Mouse (Mus musculus): ENCODE results near the gene Txlnb.
"Not testable (repeated sequence)": the region's sequence is repeated elsewhere in the genome, so short reads cannot be mapped to it uniquely, and the experiment has no call there.

Gene Txlnb

DNA sequence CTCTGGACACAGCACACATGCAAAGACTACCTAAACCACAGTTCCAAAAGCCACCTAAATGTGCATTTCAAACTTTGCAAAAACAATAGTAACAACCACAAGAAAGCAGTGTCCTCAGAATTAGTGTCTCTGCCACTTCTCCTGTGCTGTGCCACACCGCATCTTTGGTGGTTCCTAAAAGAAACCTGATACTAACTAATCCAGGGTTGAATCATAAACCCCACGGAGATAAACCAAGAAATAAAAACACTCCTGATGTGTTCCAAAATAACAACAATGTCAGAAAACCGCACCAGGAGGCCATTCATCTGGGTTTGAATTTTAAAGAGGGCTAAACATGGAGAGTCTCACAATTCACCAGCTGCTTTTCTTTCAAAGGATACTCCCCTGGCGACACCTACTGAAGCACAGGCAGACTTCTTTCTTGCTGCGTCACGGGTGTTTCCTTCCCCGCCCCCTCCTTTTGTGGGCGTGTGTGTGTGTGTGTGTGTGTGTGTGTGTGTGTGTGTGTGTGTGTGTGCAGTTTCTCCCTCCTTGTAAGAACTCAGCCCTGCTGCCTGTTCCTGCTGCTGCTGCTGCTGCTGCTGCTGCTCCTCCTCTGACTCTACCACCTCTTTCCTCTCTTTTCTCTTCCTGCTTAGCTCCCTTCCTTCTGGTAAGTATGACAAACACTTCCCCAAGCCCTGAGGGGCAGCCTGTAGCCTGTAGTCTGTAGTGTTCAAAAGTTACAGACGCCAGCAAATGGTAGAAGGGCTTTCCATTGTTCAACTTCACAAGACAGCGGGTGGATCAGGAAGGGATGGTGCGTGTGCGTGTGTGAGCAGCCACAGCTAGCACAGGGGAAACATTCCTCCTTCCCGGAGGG, at the start of gene Txlnb:
TSS of gene Txlnb (plus strand) at position 460 of the 865 bp plus-strand sequence.
- DNase-seq = peak; percentile 59

DNA sequence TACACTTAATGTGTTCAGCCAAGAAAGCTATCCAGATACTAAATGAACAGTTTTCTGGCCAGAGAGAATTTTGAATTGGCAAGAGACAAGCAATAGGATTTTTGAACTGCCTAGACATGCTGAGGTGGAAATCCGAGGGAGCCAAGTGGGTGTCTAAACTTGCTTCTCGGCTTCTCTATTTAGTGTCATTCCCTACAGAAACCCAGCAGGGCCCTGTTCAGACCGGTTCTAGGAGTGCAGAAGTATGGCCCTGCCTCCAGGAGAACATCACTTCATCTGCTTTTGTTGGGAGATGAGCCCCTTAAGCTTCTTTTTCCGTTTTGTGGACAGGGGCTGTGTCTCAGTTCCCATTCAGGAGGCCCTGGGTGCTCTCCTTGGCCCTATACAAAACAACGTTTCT, 43.5 kb upstream of the Txlnb start:
- no peak for DNase-seq

DNA sequence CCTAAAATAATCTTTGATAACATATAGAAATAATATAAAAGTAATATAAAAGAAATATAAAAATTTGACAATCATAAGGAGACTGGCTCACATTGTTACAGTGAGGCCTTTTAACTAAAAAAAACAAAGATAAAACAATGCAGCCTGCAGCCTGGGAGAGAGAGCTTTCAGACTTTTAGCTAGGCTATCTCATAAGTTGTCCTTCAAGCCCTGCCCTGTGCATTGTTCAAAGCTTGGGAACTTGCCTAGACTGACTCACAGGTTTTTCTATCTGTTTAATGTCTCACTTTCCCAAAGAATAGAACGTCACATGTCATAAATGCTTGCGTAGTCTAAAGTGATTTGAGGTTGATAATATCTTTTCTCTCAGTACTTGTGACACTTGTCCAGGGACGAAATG, 36.3 kb upstream of the Txlnb start:
- DNase-seq = no peak

DNA sequence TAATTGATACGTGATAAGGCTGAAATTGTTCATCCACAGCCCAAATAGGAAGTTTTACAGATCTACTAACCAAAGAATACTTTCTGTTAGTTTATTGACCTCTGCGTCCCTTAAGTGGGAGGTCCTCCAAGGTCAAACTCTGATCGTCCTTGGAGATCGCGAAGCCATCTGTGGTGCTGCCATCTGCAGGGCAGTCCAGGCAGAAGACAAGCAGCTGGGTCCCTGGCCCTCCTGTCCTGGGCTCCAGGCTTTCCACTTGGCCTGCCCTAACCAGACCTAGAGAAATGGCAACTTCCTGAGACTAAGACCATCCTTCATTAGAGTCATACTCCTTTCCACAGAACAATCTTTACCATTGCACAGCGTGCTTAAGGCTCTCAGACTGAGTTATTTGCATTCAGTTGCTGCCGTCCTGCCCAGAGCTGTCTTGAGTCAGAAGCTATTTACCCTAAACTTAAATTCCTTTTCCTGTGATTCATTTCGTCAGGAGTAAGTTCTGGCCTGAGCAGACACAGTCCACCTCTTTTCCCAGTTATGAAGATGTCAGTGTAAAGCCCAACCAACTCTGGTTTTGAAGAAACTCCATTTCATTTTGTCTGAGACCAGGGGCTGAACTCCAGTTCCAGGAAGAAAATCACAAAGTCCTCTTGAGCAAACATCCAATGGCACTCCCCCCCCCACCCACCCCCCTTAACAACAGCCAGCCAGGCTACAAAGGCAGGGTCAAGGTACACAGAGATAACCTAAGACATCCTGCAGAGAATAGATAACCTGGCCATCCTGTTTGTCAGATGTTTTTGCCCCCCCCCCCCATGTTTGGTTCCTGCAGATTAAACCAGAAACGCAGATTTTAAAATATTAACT, 35.0 kb upstream of the Txlnb start:
- DNase-seq = no peak

DNA sequence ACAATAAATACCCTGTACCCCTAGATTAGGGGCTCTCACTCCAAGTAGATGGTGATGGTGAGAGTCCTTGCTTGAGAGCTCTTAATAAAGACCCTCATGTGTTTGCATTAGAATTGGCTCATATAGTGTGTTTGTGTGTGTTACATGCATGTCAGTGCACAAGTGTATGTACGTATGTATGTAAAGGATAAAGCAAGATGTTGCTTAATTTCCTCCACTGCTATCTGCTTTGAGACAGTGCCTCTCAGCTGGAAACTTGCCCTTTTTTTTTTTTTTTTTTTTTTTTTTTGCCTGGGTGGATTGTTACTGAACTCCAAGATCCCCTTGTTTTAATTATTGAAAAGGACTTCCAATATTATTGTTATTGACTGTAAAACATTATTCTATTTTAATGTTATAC, 34.4 kb upstream of the Txlnb start:
- DNase-seq = no peak

DNA sequence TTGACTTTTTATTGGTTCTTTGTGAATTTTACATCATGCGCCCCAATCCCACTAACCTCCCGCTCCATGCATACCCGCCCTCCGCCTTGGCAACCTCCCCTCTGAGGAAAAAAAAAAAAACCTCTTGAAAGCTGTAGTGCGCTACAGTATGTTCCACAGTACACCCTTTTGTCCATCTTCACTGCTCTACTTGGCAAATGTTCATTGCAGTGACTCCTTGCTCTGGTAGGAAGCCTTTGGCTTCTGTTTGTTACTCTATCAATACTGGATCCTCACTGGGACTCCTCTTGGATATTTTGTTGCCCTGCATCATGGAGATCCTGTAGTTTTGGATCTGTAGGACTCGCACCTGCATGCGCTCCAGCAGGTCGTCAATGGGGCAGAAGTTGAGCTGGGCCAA, 33.1 kb upstream of the Txlnb start:
- no peak for DNase-seq

DNA sequence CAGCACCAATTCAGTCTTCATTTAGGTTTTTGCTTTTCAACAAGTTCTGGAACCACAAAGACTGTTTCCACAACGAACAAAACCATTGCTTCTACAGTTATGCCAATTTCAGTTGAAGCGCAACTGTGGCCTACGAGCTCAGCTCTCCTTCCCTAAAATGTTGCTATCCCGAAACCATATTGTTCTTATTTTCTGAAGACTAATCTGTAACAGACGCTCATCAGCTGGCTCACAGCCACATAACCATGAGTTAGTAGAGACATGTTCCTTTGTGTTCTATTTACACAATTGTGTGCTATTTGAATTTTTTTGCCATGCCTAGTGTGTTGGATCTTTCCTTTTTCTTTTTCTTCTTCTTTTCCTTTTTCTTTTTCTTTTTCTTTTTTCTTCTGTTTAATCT, 26.2 kb upstream of the Txlnb start:
- DNase-seq = no peak

DNA sequence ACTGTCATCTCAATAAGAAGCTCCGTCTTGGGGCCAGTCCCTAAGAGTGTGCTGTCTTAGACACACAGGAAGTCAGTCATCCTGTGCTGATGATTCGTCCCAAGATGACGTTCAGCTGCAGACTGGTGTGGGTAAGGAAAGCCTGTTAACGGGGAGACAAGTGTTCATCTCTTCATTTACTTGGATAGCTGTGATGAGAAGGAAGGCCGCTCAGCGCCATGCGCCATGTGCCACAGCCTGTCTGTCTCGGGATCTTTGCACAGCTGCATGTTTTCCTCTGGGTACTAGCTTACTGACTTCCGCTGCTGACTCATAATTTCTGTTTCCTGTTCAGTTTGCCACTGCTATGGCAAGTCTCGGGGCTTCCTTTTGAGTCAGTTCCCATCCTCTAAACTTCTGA, 23.7 kb upstream of the Txlnb start:
- no peak for DNase-seq

DNA sequence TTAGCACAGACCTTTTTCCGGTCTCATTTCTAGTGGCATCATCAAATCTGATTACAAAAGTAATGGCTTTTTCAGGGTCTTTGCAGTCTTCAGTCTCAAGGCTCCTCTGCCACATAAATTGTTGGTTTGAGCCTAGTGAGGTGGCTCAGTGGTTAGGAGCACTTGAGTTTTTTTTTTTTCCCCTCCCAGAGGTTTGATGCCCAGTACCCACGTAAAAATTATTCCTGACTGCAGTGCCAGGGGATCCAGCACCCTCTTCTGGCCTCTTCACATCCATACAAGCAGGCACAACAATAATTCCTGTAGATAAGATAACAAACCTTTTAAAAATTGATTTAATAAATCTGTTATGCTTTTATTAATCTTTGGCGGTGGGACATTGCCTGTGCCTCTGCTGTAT, 21.7 kb upstream of the Txlnb start:
- no peak for DNase-seq

DNA sequence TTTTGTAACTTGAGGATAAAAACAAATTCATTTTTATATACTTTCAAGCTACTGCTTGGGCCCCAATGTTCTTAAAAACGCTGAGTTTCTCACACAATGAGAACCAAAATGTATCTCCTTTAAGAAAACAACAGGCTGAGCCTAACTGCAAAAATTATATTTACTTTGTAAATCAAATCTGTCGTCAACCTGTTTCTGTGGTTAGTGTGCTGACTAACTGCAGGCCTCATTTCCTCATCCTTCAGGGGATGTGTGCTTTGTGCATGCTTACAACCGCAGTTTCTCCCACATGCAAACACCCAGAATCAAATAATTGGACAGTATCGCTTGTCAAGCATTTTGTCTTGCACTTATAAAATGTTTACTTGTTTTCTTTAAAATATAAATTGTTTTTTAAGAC, 20.9 kb upstream of the Txlnb start:
- no peak for DNase-seq

DNA sequence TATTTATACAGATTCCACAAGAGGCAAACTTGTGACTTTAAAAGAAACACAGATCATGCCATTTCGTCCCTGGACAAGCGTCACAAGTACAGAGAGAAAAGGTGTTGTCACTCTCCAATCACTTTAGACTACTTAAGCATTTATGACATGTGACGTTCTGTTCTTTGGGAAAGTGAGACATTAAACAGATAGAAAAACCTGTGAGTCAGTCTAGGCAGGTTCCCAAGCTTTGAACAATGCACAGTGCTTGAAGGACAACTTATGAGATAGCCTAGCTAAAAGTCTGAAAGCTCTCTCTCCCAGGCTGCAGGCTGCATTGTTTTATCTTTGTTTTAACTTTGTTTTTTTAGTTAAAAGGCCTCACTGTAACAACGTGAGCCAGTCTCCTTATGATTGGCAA, 19.3 kb upstream of the Txlnb start:
- DNase-seq = not testable (repeated sequence)

DNA sequence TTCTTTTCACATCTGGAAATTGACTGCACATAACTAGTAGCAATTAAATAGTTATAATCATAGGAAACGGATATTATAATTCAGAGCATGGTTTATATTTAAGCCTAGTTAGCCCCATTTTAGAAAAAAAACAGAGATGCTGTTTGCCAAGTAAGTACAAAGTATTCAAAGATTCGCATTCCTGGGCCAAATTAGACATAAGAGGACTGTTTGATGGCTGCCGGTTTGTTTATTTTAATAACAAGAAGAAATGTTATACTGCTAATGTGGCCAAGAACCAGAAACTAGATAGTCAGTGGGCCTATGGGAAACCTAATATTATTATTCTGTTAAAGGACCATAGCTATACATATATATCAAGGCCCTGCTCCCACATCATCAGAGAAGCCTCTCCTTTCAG, 9.3 kb upstream of the Txlnb start:
- no peak for DNase-seq

DNA sequence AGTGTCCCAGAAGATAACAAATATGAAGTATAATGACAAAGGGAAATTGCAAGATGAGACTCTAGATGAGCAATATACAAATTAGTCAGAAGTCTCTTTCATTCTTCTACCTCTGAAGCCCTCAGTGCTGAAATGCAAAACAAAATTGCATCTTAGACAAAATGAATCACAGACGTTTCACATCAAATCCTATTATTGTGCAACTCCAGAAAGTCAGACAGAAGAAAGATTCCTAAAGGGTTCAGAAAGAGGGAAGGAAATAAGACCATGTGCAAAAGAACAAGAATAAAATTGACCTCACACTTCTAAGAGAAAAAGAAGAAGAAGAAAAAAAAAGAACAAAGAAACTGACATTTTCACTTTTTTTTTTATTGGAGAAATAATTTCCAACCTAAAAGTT, 8.1 kb upstream of the Txlnb start:
- no peak for DNase-seq

DNA sequence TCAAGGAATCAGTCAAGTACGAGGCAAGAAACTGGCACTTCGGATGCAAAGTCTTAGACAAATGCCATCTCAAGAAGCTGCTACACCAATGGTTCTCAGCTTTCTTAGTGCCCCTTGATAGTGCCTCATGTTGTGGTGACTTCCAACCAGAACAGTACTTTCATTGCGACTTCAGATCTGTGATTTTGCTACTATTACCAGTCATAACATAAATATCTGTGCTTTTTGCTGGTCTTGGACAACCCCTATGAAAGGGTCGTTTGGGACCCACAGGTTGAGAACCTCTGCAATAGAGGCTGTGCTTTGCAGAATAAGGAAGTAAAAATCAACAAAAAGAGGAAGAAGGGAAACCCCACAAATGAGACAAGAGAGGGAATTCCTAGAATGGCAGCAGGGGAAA, 7.7 kb upstream of the Txlnb start:
- DNase-seq = no peak

DNA sequence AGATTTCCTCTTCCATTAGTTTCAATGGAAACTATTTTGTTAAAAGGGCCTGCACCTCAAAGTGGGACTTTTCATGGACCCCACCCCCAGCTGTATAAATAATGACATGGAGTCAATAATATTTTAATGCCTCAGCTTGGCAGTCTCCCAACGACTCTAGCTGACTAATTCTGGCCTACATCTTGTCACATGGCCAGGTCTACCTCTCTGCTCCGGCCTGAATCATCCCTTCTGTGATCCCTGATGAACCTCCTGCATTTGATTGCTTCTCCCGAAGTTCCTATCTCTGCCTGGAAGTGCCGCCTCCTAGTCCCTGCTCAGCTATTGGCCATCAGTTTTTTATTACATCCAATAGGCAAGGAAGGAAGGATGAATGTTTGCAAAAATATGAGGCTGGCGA, 2.1 kb upstream of the Txlnb start:
- DNase-seq = no peak

DNA sequence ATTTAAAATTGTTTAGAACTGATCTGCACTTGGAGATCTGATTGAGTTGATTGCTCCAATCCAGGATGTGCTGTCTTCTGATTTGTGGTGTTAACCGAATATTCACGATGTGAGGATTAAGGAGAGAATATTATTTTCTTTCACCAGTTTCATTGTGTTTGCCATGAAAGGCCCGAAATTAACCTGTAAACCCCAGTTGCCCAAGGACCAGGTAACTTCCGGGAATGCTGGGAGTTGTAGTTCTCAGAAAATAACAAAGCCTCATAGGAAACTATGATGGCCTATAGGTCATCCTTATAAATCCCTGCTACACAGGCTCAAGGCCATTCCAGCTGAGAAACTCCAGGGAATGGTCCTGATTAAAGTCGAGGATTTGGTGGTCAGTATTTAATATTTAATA, 1.6 kb upstream of the Txlnb start:
- no peak for DNase-seq

DNA sequence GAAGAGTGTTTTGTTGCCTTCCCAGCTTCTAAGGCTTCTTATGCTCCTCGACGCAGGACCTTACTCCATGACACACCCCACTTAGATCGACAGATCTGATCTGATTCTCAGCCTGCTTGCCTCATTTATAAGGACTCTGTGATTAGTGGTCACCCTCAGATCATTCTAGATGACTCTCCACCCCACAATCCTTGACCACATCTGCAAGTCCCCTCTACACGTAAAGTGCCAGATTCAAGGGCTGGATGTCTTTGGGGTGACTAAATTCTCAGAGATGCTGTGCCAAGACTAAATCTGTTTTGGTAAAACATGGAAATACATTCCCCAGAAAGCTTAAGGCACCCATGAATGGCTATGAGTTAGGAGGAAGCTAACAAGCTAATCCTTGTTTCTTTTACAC, 799 bp upstream of the Txlnb start:
- no peak for DNase-seq

DNA sequence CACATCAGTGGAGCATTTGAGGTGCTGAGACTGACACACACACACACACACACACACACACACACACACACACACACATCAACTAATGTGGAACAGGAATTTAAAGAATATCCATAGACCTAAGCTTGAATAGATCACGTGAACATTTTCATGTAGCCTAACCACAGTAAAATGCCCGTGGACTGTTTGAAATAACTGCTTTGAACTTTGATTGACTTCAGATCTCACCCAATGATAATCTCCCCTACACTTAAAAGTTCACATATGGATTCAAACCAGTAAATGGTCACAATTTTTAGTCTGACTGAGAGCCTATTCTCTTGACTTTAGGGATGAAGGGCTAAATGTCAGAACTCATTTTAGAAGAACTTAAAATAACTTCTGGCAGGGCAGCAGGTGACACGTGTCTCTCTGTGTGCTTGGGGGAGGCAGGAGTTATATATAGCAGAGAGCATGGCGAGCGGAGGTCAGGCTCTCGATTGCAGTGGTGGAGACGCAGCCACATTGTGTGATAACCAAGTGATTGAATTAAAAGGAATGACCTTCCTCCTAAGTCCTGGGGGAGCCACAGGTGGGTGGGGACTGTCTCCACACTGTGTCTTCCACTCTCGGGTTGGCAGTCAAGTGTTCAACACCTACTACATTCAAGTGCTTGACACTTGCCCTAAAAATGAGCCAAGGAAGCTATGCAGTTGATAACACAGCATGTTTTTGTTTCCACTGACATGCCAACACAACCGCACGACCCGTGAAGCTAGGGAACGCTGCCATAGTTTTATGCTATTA, 1.0 kb downstream of the Txlnb start:
- DNase-seq = no peak

DNA sequence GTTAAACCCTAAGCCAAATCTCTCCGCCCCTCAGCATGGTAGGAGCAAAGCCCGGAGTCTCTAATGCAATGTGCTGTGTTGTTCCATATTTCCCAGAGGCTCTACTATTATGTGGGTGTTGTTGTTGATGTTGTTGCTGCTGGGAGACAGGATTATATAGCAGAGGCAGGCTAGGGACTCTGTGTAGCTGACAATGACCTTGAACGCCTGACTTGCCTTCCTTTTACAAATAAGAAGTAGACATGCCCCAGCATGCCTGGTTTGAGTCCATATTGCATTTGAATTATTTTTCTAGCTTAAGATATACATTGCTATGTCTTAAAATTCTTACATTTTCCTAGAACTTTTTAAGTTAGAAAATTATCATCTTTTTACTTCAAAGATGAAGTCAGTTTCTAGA, 1.7 kb downstream of the Txlnb start:
- DNase-seq = no peak

DNA sequence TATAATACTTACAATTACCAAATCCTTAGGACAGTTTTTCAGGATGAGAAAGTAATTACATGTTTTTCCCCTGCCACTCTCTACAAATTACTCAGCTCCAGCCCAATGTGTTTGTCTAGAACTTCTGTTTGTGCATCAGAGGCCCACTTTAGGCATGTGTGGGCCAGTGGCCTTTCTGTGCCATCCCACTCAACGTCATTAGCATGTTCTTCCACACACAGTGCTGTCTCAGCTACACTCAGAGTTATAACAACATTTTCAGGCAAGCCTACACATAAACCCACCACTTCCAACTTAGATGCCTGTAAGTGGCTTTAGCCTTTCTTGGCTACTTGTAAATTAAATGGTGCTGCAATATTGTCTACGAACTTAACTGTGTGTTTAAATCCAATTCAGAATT, 5.8 kb downstream of the Txlnb start:
- no peak for DNase-seq

DNA sequence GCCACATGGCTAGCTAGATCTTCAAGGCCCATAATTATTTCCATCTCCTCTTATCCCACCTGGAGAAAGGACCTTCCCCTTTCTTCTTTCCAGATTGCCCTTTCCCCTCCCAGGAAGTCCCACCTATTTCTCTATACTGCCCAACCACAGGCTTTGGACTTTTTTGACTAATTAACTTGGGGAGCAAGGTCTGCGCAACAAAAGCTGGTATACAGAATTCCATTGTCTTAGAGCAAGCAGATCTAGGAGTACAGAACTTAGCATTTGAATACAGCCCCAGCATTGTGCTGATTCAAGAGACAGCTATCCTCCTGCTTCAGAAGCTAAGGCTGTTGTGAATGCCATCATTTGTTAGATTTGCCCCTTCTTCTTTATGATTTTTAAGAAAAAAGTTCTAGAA, 12.5 kb downstream of the Txlnb start:
- no peak for DNase-seq

DNA sequence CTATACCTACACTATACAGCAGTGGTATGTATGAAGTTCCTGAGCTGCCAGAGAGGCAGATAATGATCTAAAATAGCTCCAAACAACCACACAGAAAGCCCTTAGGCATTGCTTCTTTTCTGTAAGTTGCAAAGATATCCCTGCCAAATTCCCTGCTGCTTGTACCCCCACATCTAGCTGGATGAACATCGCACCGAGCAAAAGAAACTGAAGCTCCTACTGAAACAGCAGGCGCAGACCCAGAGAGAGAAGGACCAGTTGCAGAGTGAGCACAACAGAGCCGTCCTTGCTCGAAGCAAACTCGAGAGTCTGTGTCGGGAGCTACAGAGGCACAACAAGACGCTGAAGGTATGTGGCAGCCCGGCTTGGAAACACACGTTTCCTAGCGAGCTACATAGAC, 19.0 kb downstream of the Txlnb start:
- no peak for DNase-seq

DNA sequence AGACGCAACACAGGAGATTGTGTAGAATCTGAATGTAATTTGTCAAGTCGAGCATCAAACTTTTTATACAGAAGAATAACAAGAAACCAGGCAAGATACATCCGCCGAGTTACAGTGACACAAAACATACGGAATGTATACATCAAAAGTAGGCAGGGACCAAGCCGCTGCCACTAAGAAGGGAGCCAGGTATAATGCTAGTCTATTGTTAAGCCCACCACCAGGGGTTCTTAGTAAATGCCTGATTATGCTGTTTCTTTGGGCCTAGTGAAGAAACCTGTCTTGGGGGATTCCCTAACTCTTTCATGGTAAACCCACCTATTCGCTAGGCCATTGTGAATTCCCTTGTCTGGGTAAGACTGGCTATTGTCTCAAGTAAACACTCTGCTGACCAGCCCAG, 24.4 kb downstream of the Txlnb start:
- DNase-seq = not testable (repeated sequence)

DNA sequence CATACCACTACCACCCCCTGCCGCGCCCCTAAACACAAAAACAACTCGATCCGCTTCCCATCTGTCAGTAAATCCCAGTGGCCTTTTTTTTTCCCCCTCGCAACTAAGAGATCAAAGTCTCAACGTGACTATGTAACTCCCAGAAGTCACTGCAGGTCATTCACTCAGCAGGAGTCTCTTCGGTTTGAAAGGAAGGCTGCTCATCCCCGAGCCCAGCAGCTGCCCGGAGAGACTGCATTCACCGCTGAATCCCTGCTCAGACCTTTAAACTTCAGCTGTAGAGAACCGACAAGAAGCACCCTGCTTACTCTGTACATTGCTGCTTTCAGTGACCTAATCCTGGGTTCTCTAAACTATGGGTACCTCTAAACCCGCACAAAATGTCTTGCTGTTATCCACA, 31.4 kb downstream of the Txlnb start:
- DNase-seq = peak; percentile 78
